Mouse (Mus musculus) neural tube, embryonic 12.5 days (tissue): ENCODE data around the gene Hspa5. TPM values are rescaled to one million over a fixed set of nuclear protein-coding genes. Genes with fewer than 3 reads are reported as not detected.
"Not testable (repeated sequence)": the region's sequence is repeated elsewhere in the genome, so short reads cannot be mapped to it uniquely, and the experiment has no call there.

Source experiments
- ATAC-seq: fragments of 200-750 bp; cut with Nextera tagmentation; 2 replicates; pipeline ENCODE4 v1.8.0; 2017; ENCODE audit warnings: low read depth, mild to moderate bottlenecking, moderate TSS enrichment, moderate library complexity; ENCODE audit not compliant: low FRiP score
- H3K27ac ChIP-seq: fragments of 300-500 bp; sonication (generic); 2 replicates; pipeline ENCODE4 v1.5.1; 2016
- H3K27me3 ChIP-seq: fragments of 300-500 bp; sonication (generic); replicated peaks from 2 replicates; pipeline ENCODE4 v1.6.1; 2016; ENCODE audit warnings: mild to moderate bottlenecking
- H3K36me3 ChIP-seq: fragments of 300-500 bp; sonication (generic); 2 replicates; pipeline ENCODE4 v1.6.1; 2016; ENCODE audit warnings: mild to moderate bottlenecking
- H3K4me1 ChIP-seq: fragments of 300-500 bp; sonication (generic); 2 replicates; pipeline ENCODE4 v1.6.1; 2016
- H3K4me2 ChIP-seq: fragments of 300-500 bp; sonication (generic); replicated peaks from 2 replicates; pipeline ENCODE4 v1.6.1; 2016; ENCODE audit warnings: mild to moderate bottlenecking
- H3K4me3 ChIP-seq: fragments of 300-500 bp; sonication (generic); 2 replicates; pipeline ENCODE4 v1.5.1; 2016
- H3K9ac ChIP-seq: fragments of 300-500 bp; sonication (generic); 2 replicates; pipeline ENCODE4 v1.6.1; 2016; ENCODE audit warnings: mild to moderate bottlenecking
- H3K9me3 ChIP-seq: fragments of 300-500 bp; sonication (generic); 2 replicates; pipeline ENCODE4 v1.6.1; 2016; ENCODE audit warnings: mild to moderate bottlenecking
- WGBS: fragments of 180-500 bp; shearing (Covaris S2); methylation state at CpG from one replicate; pipeline ENCODE4 v1.1.7; 2016; 5-methylcytosine and 5-hydroxymethylcytosine counted together
- polyA plus RNA-seq: library from polyadenylated mRNA; unstranded; fragments of >200 nt; fragmentation: Nextera tagmentation; extraction: Ambion mirVana; gene quantifications from 2 replicates; pipeline ENCODE4 v1.2.1, GENCODE M21; 2016

The Hspa5 gene
- polyA plus RNA-seq, 1 experiment from 2014 or later, result 638 TPM

DNA sequence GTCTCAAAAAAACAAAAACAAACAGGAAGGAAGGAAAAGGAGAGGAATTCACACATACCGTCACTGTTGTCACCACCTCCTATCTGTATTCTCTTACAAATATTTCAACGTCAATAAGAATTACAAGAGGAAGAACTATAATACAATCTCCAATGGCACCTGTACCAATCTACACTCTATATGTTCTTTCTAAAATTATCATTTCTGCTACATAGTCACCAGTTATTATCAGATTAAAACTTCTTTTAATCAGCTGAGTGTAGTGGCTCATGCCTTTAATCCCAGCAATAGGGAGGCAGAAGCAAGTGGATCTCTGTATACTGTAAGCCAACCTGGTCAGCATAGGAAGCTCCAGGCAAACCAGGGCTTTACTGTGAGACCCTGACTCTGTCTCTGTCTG lies 21.5 kb upstream of the Hspa5 start:
- Histone ChIP-seq H3K27me3 (no peaks in the 10 kb centered on the region), H3K9me3 (no peaks in the 10 kb centered on the region), H3K27ac (no peak overlapping the region), H3K4me2 (no peak overlapping the region), H3K9ac (no peak overlapping the region), H3K4me1 (peaks cover 15% of the 10 kb centered on the region), H3K4me3 (no peak overlapping the region), H3K36me3 (no peaks in the 10 kb centered on the region)
- no peak for ATAC-seq
- WGBS, result 93% methylated on average over 2 of the region's 2 CpGs

DNA sequence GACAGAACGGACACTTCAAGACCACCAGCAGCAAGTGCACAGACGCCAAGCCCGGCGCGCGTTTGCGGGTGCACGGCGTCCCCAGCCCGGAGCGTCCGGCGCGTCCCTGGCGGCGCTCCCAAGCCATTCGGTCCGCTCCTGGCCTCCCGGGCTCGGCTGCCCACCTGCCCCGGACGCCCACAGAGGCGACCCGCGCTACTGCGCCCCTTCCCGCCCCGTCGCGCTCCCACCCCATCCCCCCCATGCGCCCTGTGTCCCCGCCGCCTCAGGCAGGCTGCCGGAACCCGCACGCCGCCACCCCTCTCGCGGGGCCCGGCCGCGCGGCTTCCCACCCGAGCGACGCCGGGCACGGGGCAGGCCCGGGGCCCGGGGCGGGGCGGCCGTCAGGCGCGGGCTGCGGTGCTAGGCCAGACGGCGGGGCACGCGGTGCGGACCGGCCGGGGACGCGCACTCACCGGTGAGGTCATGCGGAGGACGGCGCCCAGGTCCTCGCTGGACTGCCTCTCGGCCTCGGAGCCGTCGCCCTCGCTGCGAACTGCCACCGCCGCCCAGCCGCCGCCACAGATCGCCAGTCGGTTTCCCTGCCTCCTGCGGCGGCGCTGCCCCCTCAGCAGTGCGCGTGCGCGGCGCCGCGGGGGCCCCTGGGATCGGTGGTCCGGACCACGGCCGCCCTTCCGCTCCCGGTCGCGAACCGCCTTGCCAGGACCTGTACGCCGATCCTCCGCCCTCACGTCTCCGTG lies 17.8 kb upstream of the Hspa5 start:
- peak overlapping the region; percentile 97 for H3K9ac ChIP-seq
- H3K27me3 ChIP-seq, result no peaks in the 10 kb centered on the region
- no peaks in the 10 kb centered on the region for H3K9me3 ChIP-seq
- under 1% methylated on average over 102 of the region's 106 CpGs for WGBS
- peak; percentile 94 for ATAC-seq
- H3K27ac ChIP-seq, result peak overlapping the region; percentile 89
- peaks cover 15% of the 10 kb centered on the region for H3K4me1 ChIP-seq
- peak overlapping the region; percentile 78 for H3K4me3 ChIP-seq
- H3K4me2 ChIP-seq, result peak overlapping the region; percentile 65
- H3K36me3 ChIP-seq, result no peaks in the 10 kb centered on the region

DNA sequence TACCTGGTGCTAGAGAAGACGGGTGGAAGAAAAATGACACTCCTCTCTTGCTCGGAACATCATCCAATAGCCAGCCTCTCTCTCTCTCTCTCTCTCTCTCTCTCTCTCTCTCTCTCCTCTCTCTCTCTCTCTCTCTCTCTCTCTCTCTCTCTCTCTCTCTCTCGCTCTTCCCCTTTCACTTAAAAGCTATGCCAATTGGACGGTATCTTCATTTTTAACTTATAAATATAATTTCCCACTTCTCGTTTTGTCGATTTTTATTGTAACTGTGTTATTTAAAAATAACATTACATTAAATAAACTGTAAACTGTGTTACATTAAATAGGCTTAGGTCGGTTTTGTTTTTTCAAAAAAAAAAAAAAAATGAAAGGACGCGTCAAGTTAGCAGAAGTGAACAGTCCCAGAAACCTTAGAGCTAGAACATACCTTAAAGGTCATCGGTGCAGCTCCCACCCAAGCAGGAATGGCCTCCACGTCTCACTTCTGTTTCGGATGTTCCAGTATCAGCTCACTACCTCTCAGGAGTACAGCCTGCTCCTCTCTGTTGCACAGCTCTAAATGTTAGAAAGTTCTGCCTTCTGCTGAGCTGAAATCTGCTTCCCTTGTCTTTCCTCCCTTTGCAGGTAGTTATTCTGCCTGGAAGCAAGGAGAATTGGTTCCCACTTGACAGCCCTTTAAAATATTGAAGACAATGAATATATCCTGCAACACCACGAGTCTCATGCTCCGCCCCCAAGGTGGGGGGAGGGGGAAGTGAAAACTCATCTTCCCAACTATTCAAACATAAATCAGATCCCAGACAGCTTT lies 17.0 kb upstream of the Hspa5 start, which contains the start of gene Gapvd1:
Gene Gapvd1 (minus strand): TSS at position 682 of the 808 bp plus-strand sequence.
- Histone ChIP-seq H3K9ac (peak within 1 kb of the TSS; percentile 97), H3K4me3 (peak within 1 kb of the TSS; percentile 78), H3K36me3 (no peaks in the 10 kb centered on the region), H3K4me2 (peak within 1 kb of the TSS; percentile 65), H3K9me3 (no peaks in the 10 kb centered on the region), H3K4me1 (peaks cover 15% of the 10 kb centered on the region), H3K27me3 (no peaks in the 10 kb centered on the region), H3K27ac (peak within 1 kb of the TSS; percentile 89)
- WGBS, result 2% methylated on average over 14 of the region's 14 CpGs
- peak; percentile 63 for ATAC-seq

DNA sequence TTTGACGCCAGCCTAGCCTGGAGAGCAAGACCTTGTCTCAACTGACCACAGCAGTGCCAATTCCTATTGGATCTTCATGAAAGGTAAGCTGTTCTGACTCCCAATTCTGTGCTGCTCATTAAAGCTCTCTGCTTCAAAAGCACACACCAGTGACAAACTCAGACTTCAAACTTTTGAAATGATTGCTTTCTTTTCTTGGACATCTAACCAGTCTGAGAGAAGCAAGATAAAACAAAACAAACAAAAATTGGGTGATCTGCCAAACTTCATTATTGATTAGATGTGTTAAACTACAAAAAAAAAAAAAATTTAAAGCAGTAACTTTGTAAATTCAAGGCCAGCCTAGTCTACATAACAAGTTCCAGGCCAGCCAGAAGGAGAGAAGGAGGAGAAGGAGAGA lies 14.4 kb upstream of the Hspa5 start:
- Histone ChIP-seq H3K27ac (no peak overlapping the region), H3K27me3 (no peaks in the 10 kb centered on the region), H3K4me1 (peaks cover 10% of the 10 kb centered on the region), H3K36me3 (no peaks in the 10 kb centered on the region), H3K9ac (no peak overlapping the region), H3K4me2 (no peak overlapping the region), H3K4me3 (no peak overlapping the region), H3K9me3 (no peaks in the 10 kb centered on the region)
- ATAC-seq, result no peak
- WGBS, result 70% methylated on average over 1 of the region's 1 CpGs

DNA sequence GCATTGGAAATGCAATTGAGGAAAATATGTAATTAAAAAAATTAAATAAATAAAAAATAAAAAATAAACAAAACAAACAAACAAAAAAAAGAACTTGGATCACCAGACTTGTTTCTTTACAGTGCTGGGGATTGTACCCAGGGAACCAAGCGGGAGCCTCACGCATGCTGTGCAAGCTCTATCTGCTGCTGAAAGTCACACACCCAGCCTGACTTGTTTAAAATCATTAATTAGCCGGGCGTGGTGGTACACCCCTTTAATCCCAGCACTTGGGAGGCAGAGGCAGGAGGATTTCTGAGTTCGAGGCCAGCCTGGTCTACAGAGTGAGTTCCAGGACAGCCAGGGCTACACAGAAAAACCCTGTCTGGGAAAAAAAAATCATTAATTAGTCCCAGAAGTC lies 10.5 kb upstream of the Hspa5 start:
- H3K9ac ChIP-seq, H3K4me3 ChIP-seq, H3K27ac ChIP-seq, H3K9me3 ChIP-seq, H3K4me2 ChIP-seq, H3K36me3 ChIP-seq, ATAC-seq, H3K4me1 ChIP-seq, H3K27me3 ChIP-seq: not testable (repeated sequence)
- 89% methylated on average over 5 of the region's 5 CpGs for WGBS

DNA sequence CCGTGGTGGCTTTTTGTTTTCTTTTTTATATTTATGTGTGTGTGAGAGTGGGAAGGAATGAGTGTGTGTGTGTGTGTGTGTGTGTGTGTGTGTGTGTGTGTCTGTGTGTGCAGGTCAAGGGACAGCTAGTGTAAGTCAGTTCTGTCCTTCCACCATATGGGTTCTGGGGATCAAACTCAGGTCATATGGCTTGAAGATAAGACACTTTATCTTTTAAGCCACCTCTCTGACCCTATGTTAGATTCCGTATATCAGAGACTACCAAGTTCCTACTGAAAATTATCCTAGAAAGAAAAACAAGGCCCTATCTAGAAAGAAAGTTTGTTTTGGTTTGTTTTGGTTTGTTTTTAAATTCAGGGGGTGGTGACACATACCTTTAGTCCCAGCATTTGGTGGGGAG lies 9.6 kb upstream of the Hspa5 start:
- no peak overlapping the region for H3K27ac ChIP-seq
- ATAC-seq, result no peak
- WGBS, result 94% methylated on average over 2 of the region's 2 CpGs
- H3K36me3 ChIP-seq, result no peaks in the 10 kb centered on the region
- no peak overlapping the region for H3K9ac ChIP-seq
- no peaks in the 10 kb centered on the region for H3K9me3 ChIP-seq
- H3K4me1 ChIP-seq, result no peaks in the 10 kb centered on the region
- H3K4me3 ChIP-seq, result no peak overlapping the region
- no peaks in the 10 kb centered on the region for H3K27me3 ChIP-seq
- H3K4me2 ChIP-seq, result no peak overlapping the region

DNA sequence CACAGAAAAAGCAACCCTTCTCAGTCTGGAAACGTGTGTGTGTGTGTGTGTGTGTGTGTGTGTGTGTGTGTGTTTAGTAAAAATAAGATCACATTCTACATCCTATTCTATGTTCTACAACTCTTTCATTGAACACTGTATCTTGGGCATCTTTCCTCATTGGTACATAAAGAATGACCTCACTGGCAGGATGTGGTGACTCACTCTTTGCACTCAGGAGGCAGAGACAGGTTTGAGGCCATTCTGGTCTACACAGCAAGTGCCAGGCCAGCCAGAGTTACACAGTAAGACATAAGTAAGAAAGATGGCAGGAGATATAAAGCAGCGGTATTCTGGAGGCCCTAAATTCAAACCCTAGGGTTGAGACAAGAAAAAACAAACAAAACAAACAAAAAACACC lies 8.9 kb upstream of the Hspa5 start:
- Histone ChIP-seq H3K4me1 (no peaks in the 10 kb centered on the region), H3K36me3 (no peaks in the 10 kb centered on the region), H3K9ac (no peak overlapping the region), H3K27ac (no peak overlapping the region), H3K9me3 (no peaks in the 10 kb centered on the region), H3K4me3 (no peak overlapping the region), H3K27me3 (no peaks in the 10 kb centered on the region), H3K4me2 (no peak overlapping the region)
- no peak for ATAC-seq
- 71% methylated on average over 2 of the region's 2 CpGs for WGBS

DNA sequence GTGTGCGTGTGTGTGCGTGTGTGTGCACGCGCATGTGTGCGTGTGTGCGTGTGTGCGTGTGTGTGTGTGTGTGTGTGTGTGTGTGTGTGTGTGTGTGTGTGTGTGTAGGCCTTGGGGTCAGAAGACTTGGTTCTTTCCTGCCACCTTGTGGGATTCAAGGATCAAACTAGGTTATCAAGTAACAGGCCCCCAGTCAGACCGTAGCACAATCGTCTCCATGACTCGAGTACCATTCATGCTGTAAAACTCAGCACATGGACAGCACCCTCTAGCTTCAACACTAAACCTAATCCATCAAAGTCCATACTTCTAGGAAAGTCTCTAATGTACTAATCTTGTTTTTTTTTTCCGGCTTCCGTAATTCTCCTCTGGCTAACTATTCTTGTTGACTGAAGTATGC lies 7.0 kb upstream of the Hspa5 start:
- no peak for ATAC-seq
- no peaks in the 10 kb centered on the region for H3K9me3 ChIP-seq
- no peak overlapping the region for H3K4me3 ChIP-seq
- no peaks in the 10 kb centered on the region for H3K27me3 ChIP-seq
- H3K4me2 ChIP-seq, result no peak overlapping the region
- no peaks in the 10 kb centered on the region for H3K36me3 ChIP-seq
- WGBS, result 79% methylated on average over 12 of the region's 12 CpGs
- H3K27ac ChIP-seq, result no peak overlapping the region
- no peaks in the 10 kb centered on the region for H3K4me1 ChIP-seq
- no peak overlapping the region for H3K9ac ChIP-seq

DNA sequence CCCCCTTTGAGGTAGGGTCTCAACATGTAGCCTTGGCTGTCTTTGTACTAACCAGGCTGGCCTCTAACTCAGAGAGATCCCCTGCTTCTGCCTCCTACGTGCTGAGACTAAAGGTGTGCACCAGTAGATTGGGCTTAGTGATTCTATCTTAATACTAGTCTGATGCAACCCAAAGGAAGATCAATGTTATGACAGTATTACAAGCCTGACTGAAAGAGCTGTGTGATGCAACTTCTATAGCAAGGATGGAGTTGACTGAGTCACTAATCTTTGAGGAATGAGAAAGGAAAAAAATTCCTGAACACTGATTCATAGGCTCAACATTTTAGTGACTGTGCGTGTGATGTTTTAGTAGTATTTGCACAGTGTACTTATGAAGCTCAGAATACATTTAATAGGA lies 1.7 kb upstream of the Hspa5 start:
- Histone ChIP-seq H3K36me3 (peaks cover 21% of the 10 kb centered on the region), H3K27ac (no peak overlapping the region), H3K9me3 (no peaks in the 10 kb centered on the region), H3K4me3 (no peak overlapping the region), H3K9ac (no peak overlapping the region), H3K4me1 (peaks cover 26% of the 10 kb centered on the region), H3K27me3 (no peaks in the 10 kb centered on the region), H3K4me2 (peak overlapping the region; percentile 71; the same call in 1 of the 2 replicates)
- ATAC-seq, result no peak
- 97% methylated on average over 2 of the region's 2 CpGs for WGBS

DNA sequence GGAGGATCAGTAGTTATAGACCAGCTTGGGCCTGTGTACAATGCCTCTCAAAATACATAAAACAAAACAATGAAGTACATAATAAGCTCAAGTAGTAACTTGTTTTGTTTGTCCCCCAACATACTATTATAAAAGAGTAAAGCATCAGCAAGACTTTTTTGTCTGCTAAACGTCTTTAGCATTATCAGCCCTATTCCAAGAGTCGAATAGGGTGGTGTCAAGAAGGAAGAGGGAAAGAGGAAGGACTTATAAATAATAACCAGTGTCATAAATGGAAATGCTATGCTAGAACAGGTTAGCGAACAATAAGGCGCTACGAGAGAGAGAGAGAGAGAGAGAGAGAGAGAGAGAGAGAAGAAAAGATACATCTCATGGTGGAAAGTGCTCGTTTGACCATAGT lies 819 bp upstream of the Hspa5 start:
- Histone ChIP-seq H3K36me3 (peaks cover 29% of the 10 kb centered on the region), H3K4me1 (peaks cover 34% of the 10 kb centered on the region), H3K4me2 (peak overlapping the region; percentile 71), H3K27me3 (no peaks in the 10 kb centered on the region), H3K9ac (peak overlapping the region; percentile 91), H3K27ac (peak overlapping the region; percentile 92), H3K9me3 (no peaks in the 10 kb centered on the region), H3K4me3 (peak overlapping the region; percentile 97)
- 5% methylated on average over 6 of the region's 6 CpGs for WGBS
- ATAC-seq, result no peak

DNA sequence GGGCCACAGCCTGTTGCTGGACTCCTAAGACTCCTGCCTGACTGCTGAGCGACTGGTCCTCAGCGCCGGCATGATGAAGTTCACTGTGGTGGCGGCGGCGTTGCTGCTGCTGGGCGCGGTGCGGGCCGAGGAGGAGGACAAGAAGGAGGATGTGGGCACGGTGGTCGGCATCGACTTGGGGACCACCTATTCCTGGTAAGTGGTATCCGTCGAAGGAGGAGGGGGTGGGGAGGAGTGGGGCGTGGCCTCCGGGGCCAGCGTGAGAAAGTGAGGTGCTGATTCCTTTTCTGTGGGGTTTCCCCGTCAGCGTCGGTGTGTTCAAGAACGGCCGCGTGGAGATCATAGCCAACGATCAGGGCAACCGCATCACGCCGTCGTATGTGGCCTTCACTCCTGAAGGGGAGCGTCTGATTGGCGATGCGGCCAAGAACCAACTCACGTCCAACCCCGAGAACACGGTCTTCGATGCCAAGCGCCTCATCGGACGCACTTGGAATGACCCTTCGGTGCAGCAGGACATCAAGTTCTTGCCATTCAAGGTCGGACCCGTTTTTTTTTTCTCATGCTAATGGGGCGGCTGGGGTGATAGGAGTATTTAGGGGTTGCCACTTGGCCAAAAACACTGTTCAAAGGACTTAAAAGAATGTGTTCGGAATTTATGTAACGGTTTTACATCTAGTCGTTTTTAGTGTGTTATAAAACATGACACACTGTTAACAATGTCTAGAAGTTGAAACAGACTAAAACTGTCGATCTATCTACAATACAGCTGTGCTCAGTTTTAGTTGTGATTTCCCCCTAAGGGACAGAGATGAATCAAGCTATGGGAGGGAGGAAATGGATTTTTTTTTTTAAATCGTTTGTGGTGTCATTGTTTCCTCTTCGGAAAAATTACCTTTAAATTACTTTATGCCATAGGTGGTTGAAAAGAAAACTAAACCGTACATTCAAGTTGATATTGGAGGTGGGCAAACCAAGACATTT lies 774 bp downstream of the Hspa5 start:
- Histone ChIP-seq H3K27me3 (no peaks in the 10 kb centered on the region), H3K9ac (peak overlapping the region; percentile 99), H3K36me3 (peaks cover 45% of the 10 kb centered on the region), H3K9me3 (no peaks in the 10 kb centered on the region), H3K4me1 (peaks cover 49% of the 10 kb centered on the region), H3K27ac (peak overlapping the region; percentile 81), H3K4me3 (peak overlapping the region; percentile 97), H3K4me2 (peak overlapping the region; percentile 64)
- WGBS, result 5% methylated on average over 50 of the region's 50 CpGs
- ATAC-seq, result peak; percentile 46

DNA sequence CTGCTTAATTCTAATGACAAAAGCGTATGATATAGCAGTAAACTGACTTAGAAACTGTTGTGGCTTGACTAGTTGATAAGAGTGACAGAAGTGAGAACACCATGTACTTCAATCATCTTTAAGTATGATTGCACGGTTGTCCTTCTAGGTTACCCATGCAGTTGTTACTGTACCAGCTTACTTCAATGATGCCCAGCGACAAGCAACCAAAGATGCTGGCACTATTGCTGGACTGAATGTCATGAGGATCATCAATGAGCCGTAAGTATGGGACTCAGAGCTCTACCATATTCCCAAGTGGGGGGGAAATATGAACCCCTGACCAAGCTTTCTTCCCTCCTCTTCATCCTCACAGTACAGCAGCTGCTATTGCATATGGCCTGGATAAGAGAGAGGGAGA lies 1.9 kb downstream of the Hspa5 start:
- Histone ChIP-seq H3K36me3 (peaks cover 53% of the 10 kb centered on the region), H3K4me3 (peak overlapping the region; percentile 97; the same call in 1 of the 2 replicates), H3K9me3 (no peaks in the 10 kb centered on the region), H3K27me3 (no peaks in the 10 kb centered on the region), H3K4me1 (peaks cover 50% of the 10 kb centered on the region), H3K4me2 (peak overlapping the region; percentile 64), H3K27ac (no peak overlapping the region), H3K9ac (no peak overlapping the region)
- 93% methylated on average over 4 of the region's 4 CpGs for WGBS
- ATAC-seq, result no peak
